Mouse (Mus musculus) kidney, adult 2 months (tissue): Measurements from ENCODE around the gene Aktip. TPM values are rescaled to one million over a fixed set of nuclear protein-coding genes. Genes with fewer than 3 reads are reported as not detected.

Experiments
- DNase-seq: peaks from one replicate; pipeline ENCODE4 v3.0.0; 2021
- H3K27ac ChIP-seq: fragments of 200-500 bp; 2 replicates; pipeline ENCODE4 v1.5.1; 2012; ENCODE audit warnings: low read depth, low read length, control low read depth, inconsistent platforms; ENCODE audit not compliant: insufficient read depth
- H3K27me3 ChIP-seq: fragments of 200-500 bp; replicated peaks from 2 replicates; pipeline ENCODE4 v1.6.1; 2012; ENCODE audit warnings: mild to moderate bottlenecking, moderate library complexity, low read length, inconsistent platforms; ENCODE audit not compliant: control insufficient read depth, insufficient read depth
- H3K36me3 ChIP-seq: fragments of 200-500 bp; 2 replicates; pipeline ENCODE4 v1.6.1; 2012; ENCODE audit warnings: mild to moderate bottlenecking, moderate library complexity, low read length, inconsistent platforms; ENCODE audit not compliant: control insufficient read depth, insufficient read depth
- H3K4me1 ChIP-seq: fragments of 200-500 bp; 2 replicates; pipeline ENCODE4 v1.6.1; 2011; ENCODE audit warnings: low read length; ENCODE audit not compliant: control insufficient read depth, insufficient read depth
- H3K4me3 ChIP-seq: fragments of 200-500 bp; 2 replicates; pipeline ENCODE4 v1.5.1; 2011; ENCODE audit warnings: mild to moderate bottlenecking, low read depth, low read length, control low read depth; ENCODE audit not compliant: insufficient read depth
- CTCF ChIP-seq: fragments of 200-500 bp; conservative IDR thresholded peaks from 2 replicates; pipeline ENCODE4 v1.5.1; 2011; ENCODE audit warnings: low read depth, mild to moderate bottlenecking, control low read depth, low read length, moderate library complexity, mixed read lengths; ENCODE audit not compliant: insufficient read depth, insufficient read length
- POLR2A ChIP-seq: fragments of 200-500 bp; IDR thresholded peaks from one replicate; pipeline ENCODE4 v1.6.1; 2011; ENCODE audit warnings: low read depth, low read length, control low read depth
- whole genome bisulfite sequencing: fragments of 180-500 bp; shearing (Covaris S2); methylation state at CpG from one replicate; pipeline ENCODE4 v1.1.7; 2018; 5-methylcytosine and 5-hydroxymethylcytosine counted together
- polyA plus RNA-seq: library from polyadenylated mRNA; depleted of rRNA; stranded (reverse); fragments of >200 nt; gene quantifications from 2 replicates; pipeline ENCODE4 v1.2.3, GENCODE M21; 2012

Gene Aktip
- polyA plus RNA-seq, 1 experiment, result 108 TPM

DNA sequence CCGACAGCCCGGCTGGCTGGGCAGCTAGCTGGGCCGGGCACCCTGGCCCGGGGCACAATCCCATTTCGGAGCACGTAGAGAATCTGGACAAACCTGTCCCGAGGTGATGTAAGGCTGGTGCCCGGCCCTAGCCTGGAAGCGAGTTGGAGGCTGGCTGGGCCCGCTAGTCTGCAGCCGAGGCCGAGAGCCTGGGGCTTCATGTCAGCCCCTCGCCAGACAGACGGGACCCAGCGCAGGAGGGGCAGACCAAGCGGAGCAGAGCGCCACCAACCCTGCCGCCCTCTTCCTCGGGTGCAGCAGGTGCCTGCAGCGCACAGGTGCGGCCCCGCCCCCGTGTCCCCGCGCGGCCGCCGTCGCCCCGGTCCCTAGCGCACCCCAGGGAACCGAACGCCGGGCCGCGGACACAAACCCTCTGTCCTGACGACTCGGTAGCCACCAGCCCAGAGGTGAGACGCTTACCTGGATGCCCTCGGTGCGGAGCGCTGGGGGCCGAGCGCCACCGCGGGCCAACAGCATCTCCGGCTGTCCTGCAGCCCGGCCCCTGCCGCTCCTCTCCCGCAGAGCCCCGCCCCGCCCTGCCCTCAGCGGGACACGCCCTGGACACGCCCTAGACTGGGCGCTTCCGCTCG, 66.2 kb downstream of the Aktip start:
- under 1% methylated on average over 58 of the region's 58 CpGs for WGBS
- H3K4me3 ChIP-seq, result peak overlapping the region; percentile 79
- TF ChIP-seq CTCF (no peak), POLR2A (peak; percentile 48)
- no peaks in the 10 kb centered on the region for H3K27me3 ChIP-seq
- peaks cover 4% of the 10 kb centered on the region; the same call in 1 of the 2 replicates for H3K36me3 ChIP-seq
- H3K4me1 ChIP-seq, result peaks cover 20% of the 10 kb centered on the region
- no peak for DNase-seq
- H3K27ac ChIP-seq, result peak overlapping the region; percentile 85

DNA sequence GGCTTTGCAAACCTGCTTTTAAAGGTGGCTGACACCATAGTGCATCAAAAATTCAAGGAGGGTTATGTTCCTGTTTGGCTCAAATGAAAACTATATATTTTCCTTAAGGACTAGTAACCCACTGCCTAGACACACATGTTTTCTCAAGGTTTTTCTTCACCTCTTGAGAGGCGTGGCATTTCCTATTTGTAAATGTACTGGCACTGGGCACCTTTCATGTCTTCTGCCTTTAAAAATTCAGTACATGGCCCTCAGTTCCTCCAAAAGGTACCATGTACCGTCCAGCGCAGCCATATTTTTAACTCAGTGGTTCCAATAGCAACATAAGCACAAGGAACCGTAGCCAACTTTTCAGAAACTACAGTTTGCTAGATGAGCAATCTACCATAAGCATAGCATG, 67.0 kb downstream of the Aktip start:
- peak overlapping the region; percentile 79 for H3K4me3 ChIP-seq
- 40% methylated on average over 4 of the region's 4 CpGs for WGBS
- H3K27me3 ChIP-seq, result no peaks in the 10 kb centered on the region
- DNase-seq, result no peak
- H3K36me3 ChIP-seq, result peaks cover 6% of the 10 kb centered on the region
- H3K27ac ChIP-seq, result peak overlapping the region; percentile 85
- TF ChIP-seq CTCF (no peak), POLR2A (no peak)
- peaks cover 20% of the 10 kb centered on the region for H3K4me1 ChIP-seq

DNA sequence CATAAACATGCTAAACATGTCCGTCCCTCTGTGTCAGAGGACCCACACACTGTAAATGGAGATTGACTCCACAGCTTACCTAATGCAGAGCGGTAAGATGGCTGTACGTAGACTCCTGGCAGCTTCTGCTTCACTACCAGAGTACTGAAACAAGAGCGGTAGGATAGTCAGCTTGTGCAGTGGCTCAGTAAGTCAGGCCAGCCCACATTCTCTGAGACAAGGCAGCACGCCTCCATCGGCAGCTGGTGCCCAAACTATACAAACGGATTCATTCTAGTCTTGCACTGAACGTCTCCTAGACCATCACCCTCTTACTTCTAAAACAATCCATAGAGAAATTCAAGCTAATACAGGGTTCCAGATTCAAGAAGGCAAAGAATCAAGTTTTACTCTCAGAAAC, 73.0 kb downstream of the Aktip start:
- no peak for TF ChIP-seq POLR2A
- no peak for TF ChIP-seq CTCF

DNA sequence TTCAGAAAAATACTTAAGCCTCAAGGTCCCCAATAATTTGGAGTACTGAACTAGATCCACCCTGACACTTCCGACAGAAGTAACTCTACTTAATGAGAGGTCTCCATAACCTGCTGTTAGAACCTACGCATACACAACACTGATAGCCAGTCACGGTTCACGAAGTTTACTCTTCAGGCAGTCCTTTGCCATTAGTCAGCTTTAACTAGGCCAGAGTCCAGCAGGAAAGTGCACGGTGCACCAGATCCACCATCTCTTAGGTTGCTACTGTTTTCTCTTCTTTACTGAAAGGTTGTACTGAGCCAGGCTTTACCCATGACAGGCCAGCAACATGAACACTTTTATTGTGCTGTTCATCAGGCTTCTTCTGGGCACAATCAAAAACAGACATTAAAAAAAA, 75.5 kb downstream of the Aktip start:
- H3K36me3 ChIP-seq, result peaks cover 19% of the 10 kb centered on the region
- TF ChIP-seq POLR2A, result no peak
- no peak for TF ChIP-seq CTCF
- peaks cover 5% of the 10 kb centered on the region; the same call in 1 of the 2 replicates for H3K4me1 ChIP-seq
- no peak overlapping the region for H3K4me3 ChIP-seq
- DNase-seq, result peak; percentile 85
- whole genome bisulfite sequencing, result 37% methylated on average over 5 of the region's 5 CpGs
- peak overlapping the region; percentile 20; the same call in 1 of the 2 replicates for H3K27ac ChIP-seq
- no peaks in the 10 kb centered on the region for H3K27me3 ChIP-seq

More for the DNA sequence above, 73.0 kb downstream of the Aktip start:
- Histone ChIP-seq H3K27ac (no peak overlapping the region), H3K36me3 (peaks cover 16% of the 10 kb centered on the region), H3K4me1 (peaks cover 5% of the 10 kb centered on the region; the same call in 1 of the 2 replicates), H3K27me3 (no peaks in the 10 kb centered on the region), H3K4me3 (no peak overlapping the region)
- 89% methylated on average over 8 of the region's 8 CpGs for WGBS
- no peak for DNase-seq

DNA sequence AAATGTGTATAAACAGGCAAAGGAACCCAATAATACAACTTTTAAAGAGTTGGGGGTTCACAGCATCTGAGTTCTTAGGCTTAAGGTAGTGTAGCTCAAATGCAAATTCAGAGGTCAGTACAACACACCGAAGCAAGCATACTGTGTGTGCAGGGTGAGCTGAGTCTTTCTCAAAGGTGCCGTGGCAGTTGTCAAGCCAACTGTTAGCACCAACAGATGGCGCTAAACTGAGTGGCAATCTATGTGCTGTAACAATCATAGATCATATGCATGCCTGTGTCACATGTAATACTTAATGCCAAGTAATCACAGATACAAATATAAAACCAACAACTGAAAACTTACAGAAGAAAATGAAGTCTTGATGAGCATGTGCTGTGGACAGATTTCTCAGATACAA, 81.6 kb downstream of the Aktip start:
- 55% methylated on average over 3 of the region's 3 CpGs for WGBS
- no peak overlapping the region for H3K4me3 ChIP-seq
- no peak for DNase-seq
- H3K4me1 ChIP-seq, result peaks cover 13% of the 10 kb centered on the region
- H3K27ac ChIP-seq, result no peak overlapping the region
- H3K27me3 ChIP-seq, result no peaks in the 10 kb centered on the region
- TF ChIP-seq CTCF, result peak; percentile 64
- no peak for TF ChIP-seq POLR2A
- H3K36me3 ChIP-seq, result peaks cover 17% of the 10 kb centered on the region

DNA sequence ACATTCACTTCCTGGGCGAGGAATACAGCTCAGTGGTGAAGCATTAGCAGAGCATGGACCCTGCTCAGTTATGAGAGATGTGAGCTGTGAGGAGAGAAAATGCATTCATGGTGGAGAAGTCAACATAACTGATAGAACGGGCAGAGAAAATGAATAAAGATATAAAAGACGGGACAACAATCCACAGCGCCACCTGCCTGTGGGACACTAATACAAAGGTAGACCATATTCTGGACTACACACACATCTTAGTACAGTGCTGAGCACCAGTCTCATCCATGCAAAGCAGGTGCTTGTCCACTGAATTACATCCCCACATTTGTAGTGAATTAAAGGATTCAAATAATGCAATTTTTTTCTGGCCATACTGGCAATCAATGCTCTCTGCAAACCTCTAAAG, 82.2 kb downstream of the Aktip start:
- Histone ChIP-seq H3K4me1 (peaks cover 13% of the 10 kb centered on the region), H3K36me3 (peaks cover 16% of the 10 kb centered on the region), H3K27me3 (no peaks in the 10 kb centered on the region), H3K27ac (no peak overlapping the region), H3K4me3 (no peak overlapping the region)
- no peak for TF ChIP-seq POLR2A
- TF ChIP-seq CTCF, result peak; percentile 32; the same call in 1 of the 2 replicates
- DNase-seq, result no peak
- WGBS, result 87% methylated on average over 4 of the region's 4 CpGs

DNA sequence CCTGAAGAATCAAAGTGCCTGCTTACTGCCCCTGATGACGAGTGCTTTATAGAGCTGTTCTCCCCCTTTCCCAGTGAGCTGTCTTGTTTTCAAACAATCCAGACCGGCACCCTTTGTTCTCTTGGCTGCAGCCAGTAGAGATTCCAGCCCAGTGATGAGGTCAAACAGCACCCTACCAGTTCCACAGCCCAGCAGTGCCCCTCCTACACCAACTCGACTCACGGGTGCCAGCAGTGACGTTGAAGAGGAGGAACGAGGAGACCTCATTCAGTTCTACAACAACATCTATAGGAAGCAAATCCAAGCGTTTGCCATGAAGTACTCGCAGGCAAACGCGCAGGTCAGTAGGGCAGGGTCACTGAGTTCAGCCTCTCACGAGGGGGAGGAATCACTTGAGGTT, 84.9 kb downstream of the Aktip start:
- Histone ChIP-seq H3K27ac (peak overlapping the region; percentile 34; the same call in 1 of the 2 replicates), H3K4me3 (no peak overlapping the region), H3K36me3 (peaks cover 12% of the 10 kb centered on the region), H3K27me3 (no peaks in the 10 kb centered on the region), H3K4me1 (peaks cover 13% of the 10 kb centered on the region)
- TF ChIP-seq CTCF, result no peak
- TF ChIP-seq POLR2A, result no peak
- DNase-seq, result peak; percentile 43
- 35% methylated on average over 11 of the region's 11 CpGs for WGBS
